ENCODE assay signal across 8 mouse cellular contexts in the genomic region with DNA sequence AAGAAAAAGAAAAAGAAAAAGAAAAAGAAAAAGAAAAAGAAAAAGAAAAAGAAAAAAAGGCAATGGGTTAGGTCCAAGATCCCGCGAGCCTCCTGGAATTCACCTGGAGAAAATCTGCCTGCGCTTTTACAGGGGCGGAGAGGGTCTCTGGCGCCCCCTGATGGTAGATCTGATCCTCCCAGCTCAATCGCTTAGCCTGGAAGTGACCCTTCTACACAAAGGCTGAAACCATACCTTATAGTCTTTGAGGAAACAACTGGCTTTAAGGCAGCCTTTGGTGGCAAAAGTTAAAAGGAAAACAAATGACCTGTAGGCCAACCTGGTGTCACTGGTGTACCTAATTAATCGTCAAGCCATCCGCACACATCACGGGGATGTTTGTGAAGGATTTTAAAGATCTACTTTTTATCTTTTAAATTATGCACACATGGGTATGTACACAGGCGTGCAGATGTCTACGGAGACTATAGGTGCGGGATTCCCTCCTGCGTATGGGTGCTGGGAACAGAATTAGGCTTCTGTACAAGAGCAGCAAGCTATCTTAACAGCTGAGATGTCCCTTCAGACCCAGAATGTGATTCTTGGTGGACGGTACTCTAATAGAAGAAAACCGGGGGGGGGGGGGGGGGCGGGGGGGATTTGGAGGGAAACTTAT. TPM values are rescaled to one million over a fixed set of nuclear protein-coding genes. Genes with fewer than 3 reads are reported as not detected.
A peak's percentile ranks its signal among the peaks of the same experiment; 100 is the strongest.
DNase-seq lines count a peak whose midpoint lies in the region; ATAC-seq and TF ChIP-seq lines count a peak whose summit lies in the region.

No protein-coding gene starts in this region.

- peak; percentile 87 for TF ChIP-seq CTCF in spleen, adult 2 months (IDR thresholded peaks at IDR 0.05; ENCODE audit: extremely low read depth, insufficient read depth, insufficient read length, insufficient replicate concordance)

- ATAC-seq in intestine, embryonic 14.5 days (replicated peaks; ENCODE audit: low FRiP score, low TSS enrichment, low read depth) = peak; percentile 61; the same call in 1 of the 2 replicates
- peak; percentile 66 for ATAC-seq in limb, embryonic 13.5 days (ENCODE audit: low FRiP score, low read depth)
- ATAC-seq in midbrain, embryonic 13.5 days = peak; percentile 77

- peak; percentile 55 to 75 for DNase-seq in left cerebral cortex, adult 18-20 months (ENCODE audit: low spot score in 2 of 2)
- no peak for DNase-seq in left cerebral cortex, adult 11 months (ENCODE audit: low spot score)
- peak; percentile 90 to 91 for DNase-seq in cerebellum, postnatal 14 days
- peak; percentile 78 for DNase-seq in gastrocnemius, postnatal 10 days
- DNase-seq in intestine, embryonic 14.5 days (ENCODE audit: low spot score) = peak; percentile 89
- DNase-seq in spleen, adult 2 months (ENCODE audit: low read depth in 1 of 2, low spot score in 2 of 2) = peak; percentile 17 to 58

- no peaks in the 10 kb centered on the region for H3K36me3 ChIP-seq in intestine, embryonic 14.5 days (ENCODE audit: control insufficient read depth, insufficient read depth, low read length)
- H3K36me3 ChIP-seq in limb, embryonic 13.5 days = no peaks in the 10 kb centered on the region
- no peaks in the 10 kb centered on the region for H3K36me3 ChIP-seq in midbrain, embryonic 13.5 days
- H3K36me3 ChIP-seq in spleen, adult 2 months (ENCODE audit: control insufficient read depth, insufficient read depth, low read length) = no peaks in the 10 kb centered on the region

- WGBS in intestine, embryonic 14.5 days = 38% methylated on average over 16 of the region's 16 CpGs
- WGBS in limb, embryonic 13.5 days = 38% methylated on average over 16 of the region's 16 CpGs
- 41% methylated on average over 16 of the region's 16 CpGs for WGBS in midbrain, embryonic 13.5 days
- whole genome bisulfite sequencing in spleen, adult 2 months = 46% methylated on average over 16 of the region's 16 CpGs

- no peaks in the 10 kb centered on the region for H3K4me1 ChIP-seq in intestine, embryonic 14.5 days (replicated peaks; ENCODE audit: control insufficient read depth, insufficient read depth, low read length)
- peaks cover 13% of the 10 kb centered on the region; the same call in 1 of the 2 replicates for H3K4me1 ChIP-seq in limb, embryonic 13.5 days
- peaks cover 9% of the 10 kb centered on the region; the same call in 1 of the 2 replicates for H3K4me1 ChIP-seq in midbrain, embryonic 13.5 days (replicated peaks)
- H3K4me1 ChIP-seq in spleen, adult 2 months (ENCODE audit: control insufficient read depth, insufficient read depth, insufficient read length) = no peaks in the 10 kb centered on the region

- no peak overlapping the region for H3K9ac ChIP-seq in intestine, embryonic 14.5 days (ENCODE audit: low read length)
- H3K9ac ChIP-seq in limb, embryonic 13.5 days = no peak overlapping the region
- H3K9ac ChIP-seq in midbrain, embryonic 13.5 days (replicated peaks) = no peak overlapping the region

- H3K4me2 ChIP-seq in intestine, embryonic 14.5 days (ENCODE audit: low read length) = peak overlapping the region; percentile 97
- H3K4me2 ChIP-seq in limb, embryonic 13.5 days (replicated peaks) = peak overlapping the region; percentile 97
- H3K4me2 ChIP-seq in midbrain, embryonic 13.5 days (replicated peaks) = peak overlapping the region; percentile 85

- H3K27me3 ChIP-seq in intestine, embryonic 14.5 days (replicated peaks; ENCODE audit: control insufficient read depth, insufficient read depth, low read length) = 0 out of 2 replicates have a peak, but pooled peaks cover 7% of the 10 kb centered on the region
- H3K27me3 ChIP-seq in limb, embryonic 13.5 days = peaks cover 12% of the 10 kb centered on the region; the same call in 1 of the 2 replicates
- peaks cover 21% of the 10 kb centered on the region for H3K27me3 ChIP-seq in midbrain, embryonic 13.5 days
- H3K27me3 ChIP-seq in spleen, adult 2 months (ENCODE audit: control insufficient read depth, insufficient read depth, low read length) = 0 out of 2 replicates have a peak, but pooled peaks cover 5% of the 10 kb centered on the region

- peak overlapping the region; percentile 43 for H3K4me3 ChIP-seq in intestine, embryonic 14.5 days (ENCODE audit: low read depth, low read length)
- peak overlapping the region; percentile 50 for H3K4me3 ChIP-seq in limb, embryonic 13.5 days
- H3K4me3 ChIP-seq in midbrain, embryonic 13.5 days (replicated peaks) = peak overlapping the region; percentile 41
- no peak overlapping the region for H3K4me3 ChIP-seq in spleen, adult 2 months (ENCODE audit: extremely low read depth, insufficient read depth, insufficient read length)

- no peaks in the 10 kb centered on the region for H3K9me3 ChIP-seq in intestine, embryonic 14.5 days (ENCODE audit: control insufficient read depth, low read length)
- no peaks in the 10 kb centered on the region for H3K9me3 ChIP-seq in limb, embryonic 13.5 days
- no peaks in the 10 kb centered on the region for H3K9me3 ChIP-seq in midbrain, embryonic 13.5 days

- no peak overlapping the region for H3K27ac ChIP-seq in intestine, embryonic 14.5 days (ENCODE audit: low read depth)
- H3K27ac ChIP-seq in limb, embryonic 13.5 days = no peak overlapping the region
- H3K27ac ChIP-seq in midbrain, embryonic 13.5 days = no peak overlapping the region
- no peak overlapping the region for H3K27ac ChIP-seq in spleen, adult 2 months (ENCODE audit: insufficient read depth, low read length)

- no peak for TF ChIP-seq POLR2A in spleen, adult 2 months (IDR thresholded peaks at IDR 0.05; ENCODE audit: low read depth, low read length)

RNA-seq across cellular contexts. Expression of a gene that starts 0.9 kb away (rescaled TPM):
- total RNA-seq in left cerebral cortex, adult 18-20 months (2021) = under 1 TPM; 0.44 to 0.45 TPM
- under 1 TPM; 0.07 to 0.09 TPM for total RNA-seq in gastrocnemius, postnatal 10 days (2021)
- not detected in 2 replicates for polyA plus RNA-seq in intestine, embryonic 14.5 days (2014; fragmentation: Nextera tagmentation; extraction: Ambion mirVana)
- polyA plus RNA-seq in limb, embryonic 13.5 days (2015; fragmentation: Nextera tagmentation; extraction: Ambion mirVana) = 0.41 and 0.43 TPM in 2 replicates
- 0.12 and 0.14 TPM in 2 replicates for polyA plus RNA-seq in midbrain, embryonic 13.5 days (2015; fragmentation: Nextera tagmentation; extraction: Ambion mirVana)
- 0.02 TPM in 2 replicates for polyA plus RNA-seq in spleen, adult 2 months (2012; rRNA removed)
